Comparison of ENCODE assay signal across 10 mouse cellular contexts in genomic region chr14:48207746-48208640, GRCm38 (mm10).
A peak's percentile ranks its signal among the peaks of the same experiment; 100 is the strongest.
DNase-seq lines count a peak whose midpoint lies in the region; ATAC-seq lines count a peak whose summit lies in the region.
"Had no signal": no experiment of that assay in that cellular context is flagged by ENCODE, and none has a peak within 500 bp of the region (broad histone marks: within the 10 kb centered on the region; RNA-seq: fewer than 3 reads in every experiment).

No protein-coding gene starts in this region.

- no peaks in the 10 kb centered on the region for H3K36me3 ChIP-seq in heart, embryonic 14.5 days (ENCODE audit: control insufficient read depth, insufficient read depth, low read length)
- H3K36me3 ChIP-seq in embryonic facial prominence, embryonic 14.5 days (ENCODE audit: control insufficient read depth, insufficient read depth, low read length) = no peaks in the 10 kb centered on the region
- H3K36me3 ChIP-seq in midbrain, embryonic 15.5 days (replicated peaks) = no peaks in the 10 kb centered on the region
- H3K36me3 ChIP-seq: G1E had no signal

- H3K4me1 ChIP-seq in heart, embryonic 14.5 days (ENCODE audit: control insufficient read depth in 2 of 2, insufficient read depth in 2 of 2, low read length in 2 of 2) = peaks cover 3 to 11% of the 10 kb centered on the region in 2 experiments
- H3K4me1 ChIP-seq in embryonic facial prominence, embryonic 14.5 days (ENCODE audit: control insufficient read depth, insufficient read depth, low read length) = peaks cover 12% of the 10 kb centered on the region; the same call in 1 of the 2 replicates
- peaks cover 27% of the 10 kb centered on the region for H3K4me1 ChIP-seq in midbrain, embryonic 15.5 days

- H3K27ac ChIP-seq in heart, embryonic 14.5 days (replicated peaks in 1 of 2; ENCODE audit: control insufficient read depth in 1 of 2, insufficient read depth in 1 of 2, low read depth in 2 of 2, low read length in 2 of 2) = no peak overlapping the region
- no peak overlapping the region for H3K27ac ChIP-seq in embryonic facial prominence, embryonic 14.5 days (replicated peaks; ENCODE audit: low read depth, low read length)
- H3K27ac ChIP-seq in midbrain, embryonic 15.5 days = peak overlapping the region; percentile 51; the same call in 1 of the 2 replicates

- 59% methylated on average over 12 of the region's 12 CpGs for WGBS in heart, embryonic 14.5 days
- WGBS in embryonic facial prominence, embryonic 14.5 days = 72% methylated on average over 12 of the region's 12 CpGs
- WGBS in midbrain, embryonic 15.5 days = 68% methylated on average over 12 of the region's 12 CpGs

- no peak overlapping the region for H3K4me3 ChIP-seq in heart, embryonic 14.5 days (ENCODE audit: control insufficient read depth in 1 of 2, insufficient read depth in 1 of 2, low read depth in 1 of 2, low read length in 2 of 2)
- no peak overlapping the region for H3K4me3 ChIP-seq in embryonic facial prominence, embryonic 14.5 days (ENCODE audit: low read depth, low read length)
- no peak overlapping the region for H3K4me3 ChIP-seq in midbrain, embryonic 15.5 days

- H3K4me2 ChIP-seq in heart, embryonic 14.5 days (ENCODE audit: low read length) = peak overlapping the region; percentile 19
- peak overlapping the region; percentile 34 for H3K4me2 ChIP-seq in embryonic facial prominence, embryonic 14.5 days (ENCODE audit: low read depth, low read length)
- H3K4me2 ChIP-seq in midbrain, embryonic 15.5 days = peak overlapping the region; percentile 30; the same call in 1 of the 2 replicates

- H3K27me3 ChIP-seq in heart, embryonic 14.5 days (ENCODE audit: control insufficient read depth, insufficient read depth, low read length) = peaks cover 3% of the 10 kb centered on the region; the same call in 1 of the 2 replicates
- H3K27me3 ChIP-seq in embryonic facial prominence, embryonic 14.5 days (replicated peaks; ENCODE audit: control insufficient read depth, insufficient read depth, low read length) = no peaks in the 10 kb centered on the region; the same call in none of the 2 replicates
- no peaks in the 10 kb centered on the region for H3K27me3 ChIP-seq in midbrain, embryonic 15.5 days (replicated peaks)

- H3K9ac ChIP-seq in heart, embryonic 14.5 days (ENCODE audit: low read length) = no peak overlapping the region
- no peak overlapping the region for H3K9ac ChIP-seq in embryonic facial prominence, embryonic 14.5 days (ENCODE audit: low read depth, low read length)
- H3K9ac ChIP-seq in midbrain, embryonic 15.5 days = no peak overlapping the region

- intact Hi-C loops in heart, postnatal 10 days (cut with DNase I) = no loop called here

- no peaks in the 10 kb centered on the region for H3K9me3 ChIP-seq in heart, embryonic 14.5 days (ENCODE audit: control insufficient read depth, low read length)
- H3K9me3 ChIP-seq in embryonic facial prominence, embryonic 14.5 days (ENCODE audit: control insufficient read depth, low read length) = no peaks in the 10 kb centered on the region
- no peaks in the 10 kb centered on the region for H3K9me3 ChIP-seq in midbrain, embryonic 15.5 days
- H3K9me3 ChIP-seq: G1E had no signal

- ATAC-seq in heart, embryonic 14.5 days (ENCODE audit: insufficient number of reproducible peaks, insufficient read depth, low FRiP score, low read depth) = no peak
- no peak for ATAC-seq in embryonic facial prominence, embryonic 14.5 days (ENCODE audit: low read depth)
- no peak for ATAC-seq in midbrain, embryonic 15.5 days (replicated peaks)
- ATAC-seq: inflammation-experienced regulatory T-cells, adult 6 months had no signal

- DNase-seq in heart, postnatal 10 days = no peak
- DNase-seq in 3T3-L1 (ENCODE audit: low read depth, low spot score) = peak; percentile 21
- no peak for DNase-seq in embryonic facial prominence, embryonic 14.5 days (ENCODE audit: low spot score)
- no peak for DNase-seq in adrenal gland, adult 18-20 months (ENCODE audit: low spot score in 2 of 2)
- no peak for DNase-seq in T-cell, adult 2 months (ENCODE audit: low spot score)
- DNase-seq: adrenal gland, adult 8-10 months had no signal
